Mouse (Mus musculus): ENCODE results near the gene Tmem199.

DNA sequence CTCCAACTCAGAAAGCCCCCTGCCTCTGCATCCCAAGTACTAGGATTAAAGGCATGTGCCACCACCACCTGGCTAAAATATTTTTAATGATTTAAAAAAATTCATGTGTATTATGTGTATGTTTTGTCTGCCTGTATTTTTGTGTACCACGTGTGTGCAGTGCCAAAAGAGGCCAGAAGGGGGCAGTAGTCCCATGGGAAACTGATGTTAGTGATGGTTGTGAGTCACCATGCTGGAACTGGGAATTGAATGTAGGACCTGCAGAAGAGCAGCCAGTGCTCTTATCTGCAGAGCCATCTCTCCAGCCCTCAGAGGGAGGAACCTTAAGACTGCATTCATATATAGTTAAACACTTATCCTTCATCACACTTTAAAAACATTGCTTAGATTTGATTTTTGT, 50.1 kb downstream of the Tmem199 start:
- TF ChIP-seq POLR2A (IDR thresholded peaks at IDR 0.05; ENCODE audit: insufficient read length, low read depth), result no peak
- no peak for TF ChIP-seq USF1 (IDR thresholded peaks at IDR 0.05; ENCODE audit: low read depth)
- no peak for TF ChIP-seq MAX (IDR thresholded peaks at IDR 0.05; ENCODE audit: low read depth)
- TF ChIP-seq MYOD1 (IDR thresholded peaks at IDR 0.05; ENCODE audit: control insufficient read depth in 1 of 3, insufficient read length in 2 of 3, low read depth in 2 of 3), result no peak
- TF ChIP-seq E2F4 (IDR thresholded peaks at IDR 0.05; ENCODE audit: insufficient read depth), result no peak
- TF ChIP-seq POLR2AphosphoS2 (IDR thresholded peaks at IDR 0.05; ENCODE audit: insufficient read length, low read depth), result no peak
- no peak for TF ChIP-seq TCF12 (IDR thresholded peaks at IDR 0.05; ENCODE audit: insufficient read depth, poor library complexity, severe bottlenecking)
- TF ChIP-seq MYOG (IDR thresholded peaks at IDR 0.05; ENCODE audit: control insufficient read depth in 1 of 3, insufficient read depth in 1 of 3, insufficient read length in 2 of 3, low read depth in 2 of 3), result no peak
- TF ChIP-seq CEBPB (IDR thresholded peaks at IDR 0.05; ENCODE audit: insufficient read depth, poor library complexity, severe bottlenecking), result no peak
- TF ChIP-seq SRF (IDR thresholded peaks at IDR 0.05; ENCODE audit: control insufficient read depth, insufficient read length, low read depth), result no peak
- no peak for TF ChIP-seq REST (IDR thresholded peaks at IDR 0.05; ENCODE audit: insufficient read depth, insufficient read length)

Data from myocyte (in vitro differentiated cells).